Mouse (Mus musculus): ENCODE measurements around the gene Rspo1. TPM values are rescaled to one million over a fixed set of nuclear protein-coding genes. Genes with fewer than 3 reads are reported as not detected.

Rspo1 gene
- total and polyA plus RNA-seq, 3 experiments, result 0.25 to 0.50 (median 0.31) TPM

GRCm38 (mm10) chr4:124944961-124945360, 41.3 kb upstream of the Rspo1 start:
- DNase-seq (ENCODE audit: extremely low read depth), result no peak
- in situ Hi-C loops (cut with MboI; ENCODE audit: low pct_ligation_motif_present, low pct_unique_long_range_greater_than_20kb, low sequenced_read_pairs) (no loop called here), dilution Hi-C loops (cut with MboI; ENCODE audit: extremely low pct_ligation_motif_present, extremely low pct_unique_long_range_greater_than_20kb, low sequenced_read_pairs) (no loop called here)
- Histone ChIP-seq H3K9me3 (replicated peaks; ENCODE audit: low read length) (no peaks in the 10 kb centered on the region), H3K9ac (ENCODE audit: insufficient read depth, low read depth) (no peak overlapping the region), H3K4me3 (replicated peaks in 1 of 3; ENCODE audit: low read depth in 2 of 3, low read length in 2 of 3, poor library complexity in 1 of 3) (no peak overlapping the region), H3K27ac (ENCODE audit: insufficient read depth, low read depth) (no peak overlapping the region), H3K36me3 (replicated peaks in 1 of 2; ENCODE audit: control insufficient read depth in 1 of 2, insufficient read depth in 1 of 2, low read length in 1 of 2) (peaks cover 19 to 67% of the 10 kb centered on the region in 2 experiments), H3K27me3 (replicated peaks) (no peaks in the 10 kb centered on the region), H3K4me2 (ENCODE audit: insufficient read depth, low read depth, poor library complexity, severe bottlenecking) (no peak overlapping the region), H3K79me2 (replicated peaks; ENCODE audit: control insufficient read depth, extremely low read depth, insufficient read depth, poor library complexity, severe bottlenecking) (no peaks in the 10 kb centered on the region), H3K4me1 (ENCODE audit: control insufficient read depth in 1 of 2, insufficient read depth in 2 of 2) (peaks cover 0 to 7% of the 10 kb centered on the region in 2 experiments; a peak in 2 of 4 replicates)
- peak in 1 of 2 experiments; percentile 57; a peak in 2 of 4 replicates for TF ChIP-seq CTCF (conservative IDR thresholded peaks at IDR 0.05 in 1 of 2, IDR thresholded peaks at IDR 0.05 in 1 of 2; ENCODE audit: low read depth in 2 of 2, low read length in 2 of 2)
- peak; percentile 43 for TF ChIP-seq RAD21 (IDR thresholded peaks at IDR 0.05; ENCODE audit: low read depth, low read length)
- no peak for TF ChIP-seq JUN (IDR thresholded peaks at IDR 0.05; ENCODE audit: insufficient read depth, low read depth, low read length)
- no peak for TF ChIP-seq RCOR1 (conservative IDR thresholded peaks at IDR 0.05; ENCODE audit: low read depth, low read length)
- TF ChIP-seq SMC3 (IDR thresholded peaks at IDR 0.05; ENCODE audit: low read depth, low read length), result peak; percentile 32

- Histone ChIP-seq H3K9ac (ENCODE audit: insufficient read depth, low read depth) (no peak overlapping the region), H3K36me3 (replicated peaks in 1 of 2; ENCODE audit: control insufficient read depth in 1 of 2, insufficient read depth in 1 of 2, low read length in 1 of 2) (peaks cover 0 to 28% of the 10 kb centered on the region in 2 experiments), H3K4me2 (ENCODE audit: insufficient read depth, low read depth, poor library complexity, severe bottlenecking) (no peak overlapping the region), H3K4me3 (replicated peaks in 1 of 3; ENCODE audit: low read depth in 2 of 3, low read length in 2 of 3, poor library complexity in 1 of 3) (no peak overlapping the region), H3K4me1 (ENCODE audit: control insufficient read depth in 1 of 2, insufficient read depth in 2 of 2) (no peaks in the 10 kb centered on the region), H3K9me3 (replicated peaks; ENCODE audit: low read length) (no peaks in the 10 kb centered on the region), H3K79me2 (replicated peaks; ENCODE audit: control insufficient read depth, extremely low read depth, insufficient read depth, poor library complexity, severe bottlenecking) (no peaks in the 10 kb centered on the region), H3K27ac (ENCODE audit: insufficient read depth, low read depth) (no peak overlapping the region), H3K27me3 (replicated peaks) (no peaks in the 10 kb centered on the region)
- dilution Hi-C loops (cut with MboI; ENCODE audit: extremely low pct_ligation_motif_present, extremely low pct_unique_long_range_greater_than_20kb, low sequenced_read_pairs) (no loop called here), in situ Hi-C loops (cut with MboI; ENCODE audit: low pct_ligation_motif_present, low pct_unique_long_range_greater_than_20kb, low sequenced_read_pairs) (no loop called here)
- DNase-seq (ENCODE audit: extremely low read depth), result no peak
- TF ChIP-seq MAZ (IDR thresholded peaks at IDR 0.05; ENCODE audit: low read depth, low read length) (no peak), ZKSCAN1 (IDR thresholded peaks at IDR 0.05; ENCODE audit: borderline replicate concordance, low read depth, low read length) (no peak), UBTF (IDR thresholded peaks at IDR 0.05; ENCODE audit: low read depth, low read length) (no peak), MYC (IDR thresholded peaks at IDR 0.05; ENCODE audit: low read depth, low read length) (no peak), TCF12 (IDR thresholded peaks at IDR 0.05; ENCODE audit: low read depth, low read length) (no peak), EP300 (IDR thresholded peaks at IDR 0.05; ENCODE audit: low read length) (no peak), ZC3H11A (IDR thresholded peaks at IDR 0.05; ENCODE audit: low read depth, low read length) (no peak), HCFC1 (IDR thresholded peaks at IDR 0.05; ENCODE audit: low read depth, low read length) (no peak), ETS1 (conservative IDR thresholded peaks at IDR 0.05; ENCODE audit: low read depth, low read length) (no peak), ZMIZ1 (IDR thresholded peaks at IDR 0.05; ENCODE audit: low read depth, low read length) (no peak), IRF4 (IDR thresholded peaks at IDR 0.05; ENCODE audit: low read depth, low read length) (no peak), RCOR1 (conservative IDR thresholded peaks at IDR 0.05; ENCODE audit: low read depth, low read length) (no peak), MEF2A (IDR thresholded peaks at IDR 0.05; ENCODE audit: borderline replicate concordance, low read depth, low read length) (no peak), MXI1 (IDR thresholded peaks at IDR 0.05; ENCODE audit: low read depth, low read length) (no peak), CHD2 (IDR thresholded peaks at IDR 0.05; ENCODE audit: low read length) (no peak), JUN (IDR thresholded peaks at IDR 0.05; ENCODE audit: insufficient read depth, low read depth, low read length) (no peak), KAT2A (IDR thresholded peaks at IDR 0.05; ENCODE audit: insufficient replicate concordance, low read length) (no peak), TBP (conservative IDR thresholded peaks at IDR 0.05; ENCODE audit: low read depth, low read length) (no peak), RAD21 (IDR thresholded peaks at IDR 0.05; ENCODE audit: low read depth, low read length) (no peak), MAX (IDR thresholded peaks at IDR 0.05; ENCODE audit: low read length) (no peak)
Measured at GRCm38 (mm10) chr4:124949488-124949887, 36.7 kb upstream of the Rspo1 start.

All from CH12.LX (cell line).